Mouse (Mus musculus) embryonic facial prominence, embryonic 10.5 days (tissue): ENCODE data around the gene Spice1. TPM values are rescaled to one million over a fixed set of nuclear protein-coding genes. Genes with fewer than 3 reads are reported as not detected.

Experiments used
- DNase-seq: peaks from one replicate; pipeline ENCODE4 v3.0.0-alpha.2; 2017; ENCODE audit warnings: low spot score
- H3K27ac ChIP-seq: fragments of 300-500 bp; sonication (generic); replicated peaks from 2 replicates; pipeline ENCODE4 v1.5.1; 2016; ENCODE audit warnings: mild to moderate bottlenecking
- H3K27me3 ChIP-seq: fragments of 300-500 bp; sonication (generic); replicated peaks from 2 replicates; pipeline ENCODE4 v1.6.1; 2016; ENCODE audit warnings: low read depth, mild to moderate bottlenecking; ENCODE audit not compliant: poor library complexity, severe bottlenecking
- H3K36me3 ChIP-seq: fragments of 300-500 bp; sonication (generic); replicated peaks from 2 replicates; pipeline ENCODE4 v1.6.1; 2016; ENCODE audit warnings: mild to moderate bottlenecking, moderate library complexity
- H3K4me1 ChIP-seq: fragments of 300-500 bp; sonication (generic); 2 replicates; pipeline ENCODE4 v1.6.1; 2016
- H3K4me3 ChIP-seq: fragments of 300-500 bp; sonication (generic); 2 replicates; pipeline ENCODE4 v1.5.1; 2016; ENCODE audit warnings: mild to moderate bottlenecking, moderate library complexity
- H3K9me3 ChIP-seq: fragments of 300-500 bp; sonication (generic); 2 replicates; pipeline ENCODE4 v1.6.1; 2016; ENCODE audit warnings: mild to moderate bottlenecking
- WGBS: fragments of 180-500 bp; shearing (Covaris S2); methylation state at CpG from one replicate; pipeline ENCODE4 v1.1.7; 2016; 5-methylcytosine and 5-hydroxymethylcytosine counted together
- polyA plus RNA-seq: library from polyadenylated mRNA; unstranded; fragments of >200 nt; fragmentation: Nextera tagmentation; extraction: Ambion mirVana; gene quantifications from 2 replicates; pipeline ENCODE4 v1.2.1, GENCODE M21; 2016

The Spice1 gene
- polyA plus RNA-seq, 1 experiment from 2014 or later = 33.9 TPM

DNA sequence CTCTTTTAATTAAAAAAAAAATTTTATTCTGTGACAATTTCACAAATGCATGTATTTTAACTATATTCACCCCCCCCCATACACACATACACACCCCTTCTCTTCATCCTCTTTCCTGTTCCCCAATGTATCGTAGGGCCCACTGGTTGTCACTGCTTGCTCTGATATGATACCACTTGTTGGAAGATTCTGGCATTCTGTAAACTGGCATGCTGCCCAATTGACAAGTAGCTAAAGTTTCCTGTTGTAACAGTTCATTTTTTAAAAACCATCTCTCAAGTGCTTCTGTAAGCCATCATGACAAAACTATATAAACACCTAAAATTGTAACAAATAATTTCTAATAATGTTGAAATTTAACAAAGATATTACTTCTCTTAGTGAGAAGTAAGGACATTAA lies 37.3 kb downstream of the Spice1 start:
- Histone ChIP-seq H3K9me3 (no peaks in the 10 kb centered on the region), H3K4me1 (peaks cover 21% of the 10 kb centered on the region), H3K4me3 (no peak overlapping the region), H3K27me3 (no peaks in the 10 kb centered on the region), H3K36me3 (peaks cover 43% of the 10 kb centered on the region), H3K27ac (no peak overlapping the region)
- WGBS = 91% methylated on average over 1 of the region's 1 CpGs
- no peak for DNase-seq

DNA sequence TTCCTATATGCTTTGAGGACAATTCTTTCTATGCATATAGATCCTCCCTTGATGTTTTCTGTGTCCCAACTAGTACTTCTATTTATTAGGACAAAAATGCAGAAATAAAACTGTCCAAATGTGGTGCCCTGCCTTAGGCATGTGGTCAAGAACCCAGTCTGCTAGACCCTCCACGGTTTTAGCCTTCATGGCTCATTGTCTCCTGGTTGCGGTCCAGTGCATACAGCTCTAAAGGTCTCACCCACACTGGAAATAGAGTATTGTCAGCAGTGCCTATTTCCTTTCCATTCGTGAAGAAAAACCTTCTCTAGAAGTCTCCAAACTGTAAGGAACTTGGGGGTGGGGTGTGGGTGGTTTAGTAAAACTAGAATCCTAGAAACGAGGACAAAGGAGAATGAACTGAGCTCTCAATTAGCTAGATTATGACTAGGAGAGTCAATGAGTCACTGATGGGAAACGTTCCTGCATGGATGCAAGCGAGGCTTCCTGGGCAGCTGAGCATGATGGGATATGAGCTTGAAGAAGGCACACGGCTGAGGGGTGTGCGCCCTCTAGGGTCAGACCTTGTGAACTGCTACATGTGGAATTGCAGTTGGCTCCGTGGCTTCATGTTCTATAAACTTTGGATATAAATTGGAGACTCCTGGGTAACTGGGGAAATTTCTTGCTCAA lies 45.1 kb downstream of the Spice1 start:
- Histone ChIP-seq H3K27ac (no peak overlapping the region), H3K27me3 (no peaks in the 10 kb centered on the region), H3K4me3 (no peak overlapping the region), H3K36me3 (peaks cover 34% of the 10 kb centered on the region), H3K9me3 (no peaks in the 10 kb centered on the region), H3K4me1 (peaks cover 14% of the 10 kb centered on the region)
- DNase-seq = peak; percentile 63
- WGBS = 40% methylated on average over 9 of the region's 9 CpGs

GRCm38 (mm10) chr16:44394577-44395243 lies 47.8 kb downstream of the Spice1 start, which contains the start of gene Cfap44:
Gene Cfap44, plus strand, starts transcription at chr16:44394796.
- H3K9me3 ChIP-seq = no peaks in the 10 kb centered on the region
- WGBS = 3% methylated on average over 17 of the region's 17 CpGs
- peaks cover 28% of the 10 kb centered on the region for H3K4me1 ChIP-seq
- peak within 1 kb of the TSS; percentile 51 for H3K4me3 ChIP-seq
- H3K27ac ChIP-seq = peak within 1 kb of the TSS; percentile 70
- peaks cover 11% of the 10 kb centered on the region for H3K36me3 ChIP-seq
- H3K27me3 ChIP-seq = no peaks in the 10 kb centered on the region
- peak; percentile 93 for DNase-seq

GRCm38 (mm10) chr16:44404933-44405332 lies 58.0 kb downstream of the Spice1 start:
- no peak overlapping the region for H3K4me3 ChIP-seq
- H3K9me3 ChIP-seq = no peaks in the 10 kb centered on the region
- WGBS = 94% methylated on average over 5 of the region's 5 CpGs
- DNase-seq = no peak
- H3K27me3 ChIP-seq = no peaks in the 10 kb centered on the region
- no peaks in the 10 kb centered on the region for H3K36me3 ChIP-seq
- no peak overlapping the region for H3K27ac ChIP-seq
- no peaks in the 10 kb centered on the region for H3K4me1 ChIP-seq

DNA sequence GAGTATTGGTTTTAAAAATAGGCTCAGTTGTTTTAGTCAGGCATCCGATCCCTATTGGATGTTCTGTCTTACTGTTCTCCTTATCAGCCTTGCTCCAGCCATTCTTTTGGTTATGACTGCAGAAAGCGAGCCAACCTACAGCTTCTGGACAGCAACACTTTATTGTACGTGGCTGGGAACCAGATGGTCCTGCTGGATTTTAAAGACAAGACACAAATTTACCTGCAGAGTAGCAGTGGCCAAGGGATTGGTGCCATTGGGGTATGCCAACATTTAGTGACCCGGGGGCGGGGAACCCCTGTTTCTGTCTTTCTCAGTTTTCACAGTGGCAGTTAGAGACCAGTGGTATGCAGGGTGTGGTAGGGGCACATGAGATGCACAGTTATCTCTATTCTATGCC lies 60.3 kb downstream of the Spice1 start:
- no peak overlapping the region for H3K27ac ChIP-seq
- no peak overlapping the region for H3K4me3 ChIP-seq
- H3K9me3 ChIP-seq = no peaks in the 10 kb centered on the region
- no peak for DNase-seq
- H3K36me3 ChIP-seq = no peaks in the 10 kb centered on the region
- no peaks in the 10 kb centered on the region for H3K27me3 ChIP-seq
- no peaks in the 10 kb centered on the region for H3K4me1 ChIP-seq
- 92% methylated on average over 5 of the region's 5 CpGs for WGBS

DNA sequence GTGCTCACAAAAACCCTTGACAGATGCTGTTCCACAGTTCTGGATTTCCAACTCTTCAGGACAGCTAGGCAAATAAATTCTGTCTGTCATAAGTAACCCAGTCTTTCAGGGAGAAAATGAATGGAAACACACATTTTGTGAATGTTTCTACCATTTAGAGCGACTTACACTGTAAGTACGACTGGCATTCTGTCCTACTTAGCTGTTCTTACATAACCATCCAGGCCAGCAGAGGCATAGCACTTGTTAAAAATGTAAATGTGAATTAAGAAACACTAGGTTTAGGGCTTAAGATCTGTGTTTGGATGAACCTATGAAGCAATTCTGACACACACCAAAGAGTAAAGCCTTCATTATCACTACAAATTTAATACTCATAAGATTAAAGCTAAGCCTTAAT lies 61.4 kb downstream of the Spice1 start:
- Histone ChIP-seq H3K27me3 (no peaks in the 10 kb centered on the region), H3K36me3 (no peaks in the 10 kb centered on the region), H3K9me3 (no peaks in the 10 kb centered on the region), H3K4me3 (no peak overlapping the region), H3K4me1 (no peaks in the 10 kb centered on the region), H3K27ac (no peak overlapping the region)
- 91% methylated on average over 2 of the region's 2 CpGs for WGBS
- DNase-seq = no peak

GRCm38 (mm10) chr16:44410176-44410575 lies 63.3 kb downstream of the Spice1 start:
- no peak for DNase-seq
- Histone ChIP-seq H3K9me3 (no peaks in the 10 kb centered on the region), H3K4me1 (no peaks in the 10 kb centered on the region), H3K4me3 (no peak overlapping the region), H3K27ac (no peak overlapping the region), H3K36me3 (no peaks in the 10 kb centered on the region), H3K27me3 (no peaks in the 10 kb centered on the region)
- 64% methylated on average over 6 of the region's 6 CpGs for WGBS

DNA sequence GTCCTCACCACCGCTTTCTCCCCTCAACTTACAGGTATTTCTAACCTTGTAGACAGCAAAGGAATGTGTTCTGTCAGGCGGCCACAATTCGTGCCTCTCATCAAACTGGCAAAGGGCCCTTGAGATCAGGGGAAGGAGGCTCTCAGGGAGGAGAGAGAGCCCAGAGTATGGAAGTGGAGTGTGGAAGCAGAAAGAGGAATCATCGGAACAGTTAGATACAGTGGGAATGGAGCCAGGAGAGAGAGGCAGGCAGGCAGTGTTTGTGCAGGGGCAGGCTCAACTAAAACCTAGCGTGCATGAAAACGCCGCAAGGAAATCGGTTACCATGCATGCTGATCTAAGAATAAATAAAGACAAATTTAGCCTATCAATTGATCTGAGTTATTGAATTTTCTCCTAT lies 70.7 kb downstream of the Spice1 start:
- Histone ChIP-seq H3K27me3 (no peaks in the 10 kb centered on the region), H3K9me3 (no peaks in the 10 kb centered on the region), H3K4me1 (no peaks in the 10 kb centered on the region), H3K4me3 (no peak overlapping the region), H3K27ac (no peak overlapping the region), H3K36me3 (no peaks in the 10 kb centered on the region)
- no peak for DNase-seq
- 81% methylated on average over 8 of the region's 8 CpGs for WGBS

DNA sequence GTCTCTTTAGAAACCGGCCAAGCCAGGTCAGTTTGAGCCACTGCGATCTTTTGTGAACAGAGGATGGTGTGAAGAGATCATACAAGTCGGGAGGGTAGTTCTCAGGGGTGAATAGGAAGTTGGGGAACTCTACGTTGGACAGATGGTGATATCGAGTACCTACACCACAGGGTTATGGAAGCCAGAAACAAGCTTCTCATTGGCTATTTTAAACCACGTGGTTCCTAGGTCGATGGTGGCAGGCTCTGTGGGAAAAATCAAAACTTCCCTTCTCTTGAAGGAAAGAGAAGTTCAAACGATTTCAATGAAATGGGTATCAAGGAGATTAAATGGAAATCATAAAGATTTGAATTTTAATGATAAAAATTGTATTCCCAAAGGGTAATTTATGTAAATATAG lies 74.8 kb downstream of the Spice1 start:
- no peak for DNase-seq
- H3K27me3 ChIP-seq = no peaks in the 10 kb centered on the region
- no peaks in the 10 kb centered on the region for H3K36me3 ChIP-seq
- no peaks in the 10 kb centered on the region for H3K4me1 ChIP-seq
- 86% methylated on average over 8 of the region's 8 CpGs for WGBS
- no peak overlapping the region for H3K27ac ChIP-seq
- H3K4me3 ChIP-seq = no peak overlapping the region
- H3K9me3 ChIP-seq = no peaks in the 10 kb centered on the region

- Histone ChIP-seq H3K36me3 (no peaks in the 10 kb centered on the region), H3K27me3 (no peaks in the 10 kb centered on the region), H3K27ac (no peak overlapping the region), H3K4me3 (no peak overlapping the region), H3K4me1 (no peaks in the 10 kb centered on the region), H3K9me3 (no peaks in the 10 kb centered on the region)
- WGBS = 69% methylated on average over 3 of the region's 3 CpGs
- no peak for DNase-seq
Measured at GRCm38 (mm10) chr16:44423499-44423898, 76.6 kb downstream of the Spice1 start.

GRCm38 (mm10) chr16:44428456-44428855 lies 81.5 kb downstream of the Spice1 start:
- no peaks in the 10 kb centered on the region for H3K9me3 ChIP-seq
- no peaks in the 10 kb centered on the region for H3K4me1 ChIP-seq
- no peak overlapping the region for H3K27ac ChIP-seq
- H3K4me3 ChIP-seq = no peak overlapping the region
- 79% methylated on average over 5 of the region's 5 CpGs for WGBS
- no peaks in the 10 kb centered on the region for H3K36me3 ChIP-seq
- no peak for DNase-seq
- H3K27me3 ChIP-seq = no peaks in the 10 kb centered on the region

DNA sequence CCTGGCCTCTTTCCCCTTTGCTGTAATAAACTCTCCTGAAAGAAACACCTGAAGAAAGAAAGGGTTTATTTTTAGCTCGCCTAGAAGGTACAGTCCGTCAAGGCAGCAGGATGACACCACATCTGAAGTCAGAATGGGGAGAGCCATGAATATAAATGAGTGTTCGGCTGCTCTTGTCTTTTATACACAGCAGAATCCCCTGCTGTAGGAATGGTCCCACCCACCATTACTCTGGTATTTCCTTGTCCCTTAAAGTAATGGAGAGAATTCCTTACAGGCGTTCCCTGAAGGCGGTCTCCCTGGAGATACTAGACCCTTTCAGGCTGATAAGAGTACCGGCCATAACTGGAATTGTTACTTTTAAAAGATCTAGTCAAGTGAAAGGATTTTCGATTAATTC lies 83.1 kb downstream of the Spice1 start:
- H3K27ac ChIP-seq = no peak overlapping the region
- H3K9me3 ChIP-seq = no peaks in the 10 kb centered on the region
- WGBS = 69% methylated on average over 7 of the region's 7 CpGs
- no peaks in the 10 kb centered on the region for H3K36me3 ChIP-seq
- H3K4me3 ChIP-seq = no peak overlapping the region
- no peaks in the 10 kb centered on the region for H3K27me3 ChIP-seq
- H3K4me1 ChIP-seq = no peaks in the 10 kb centered on the region
- no peak for DNase-seq

DNA sequence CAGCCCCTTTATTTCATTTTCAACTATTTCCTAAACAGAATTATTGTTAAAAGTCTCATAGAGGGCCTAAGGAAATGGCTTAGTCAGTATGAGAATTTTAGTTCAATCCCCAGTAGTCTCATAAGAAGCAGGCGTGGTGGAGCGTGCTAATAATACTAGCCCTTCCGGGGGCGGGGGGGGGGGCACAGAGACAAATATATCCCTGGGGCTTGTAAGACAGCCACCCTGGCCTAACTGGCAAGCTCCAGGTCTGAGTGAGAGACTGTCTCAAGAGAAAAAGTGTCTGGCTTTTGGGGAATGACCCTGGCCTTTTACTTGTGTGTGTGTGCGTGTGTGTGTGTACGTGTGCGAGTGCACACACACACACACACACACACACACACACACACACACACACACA lies 88.0 kb downstream of the Spice1 start:
- Histone ChIP-seq H3K4me3 (no peak overlapping the region), H3K27me3 (no peaks in the 10 kb centered on the region), H3K9me3 (no peaks in the 10 kb centered on the region), H3K27ac (no peak overlapping the region), H3K4me1 (no peaks in the 10 kb centered on the region), H3K36me3 (no peaks in the 10 kb centered on the region)
- 91% methylated on average over 7 of the region's 7 CpGs for whole genome bisulfite sequencing
- DNase-seq = no peak
